Mouse (Mus musculus) thymus, postnatal 36 days (tissue): ENCODE data around the gene St6galnac6.

Experiments
- DNase-seq, 2 experiments: peaks; one replicate each; pipeline ENCODE4 v3.0.0; 2022; ENCODE audit warnings: mixed read lengths in 2 of 2

Gene St6galnac6

DNA sequence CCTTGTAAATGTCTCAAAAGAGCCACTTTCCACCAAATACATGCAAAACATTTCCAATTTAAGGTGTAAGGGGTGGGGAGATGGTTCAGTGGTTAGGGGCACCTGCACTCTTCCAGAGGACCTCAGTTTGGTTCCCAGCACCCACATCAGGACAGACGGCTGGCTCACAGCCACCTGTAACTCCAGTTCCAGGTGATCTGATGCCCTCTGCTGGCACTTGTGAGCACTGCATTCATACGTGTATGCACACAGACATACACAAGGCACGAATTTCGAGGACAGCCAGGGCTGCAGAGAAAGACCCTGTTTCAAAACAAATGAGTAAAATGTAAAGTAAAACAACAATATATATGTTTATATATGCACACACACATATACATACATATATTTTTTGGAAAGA lies 18.1 kb downstream of the St6galnac6 start:
- no peak for DNase-seq

DNA sequence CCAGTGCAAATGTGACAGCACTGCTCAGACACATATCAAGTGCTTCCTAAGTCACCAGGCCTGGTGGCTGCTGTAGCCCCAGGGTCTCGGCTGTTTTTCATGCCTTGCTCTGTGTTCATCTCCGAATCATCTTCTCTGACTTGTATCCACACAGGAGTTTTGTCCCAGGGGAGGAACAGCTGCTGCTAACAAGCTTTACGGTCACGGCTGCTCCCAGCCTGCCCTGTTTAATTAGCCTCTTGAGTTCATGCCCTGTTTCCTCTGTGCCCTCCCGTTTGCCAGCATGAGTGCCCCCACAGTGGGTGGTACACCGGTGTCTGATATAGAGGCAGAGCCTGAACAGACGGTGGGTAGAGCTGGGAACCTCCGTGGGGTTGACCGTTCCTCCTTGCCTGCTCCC lies 18.5 kb downstream of the St6galnac6 start:
- DNase-seq = no peak

DNA sequence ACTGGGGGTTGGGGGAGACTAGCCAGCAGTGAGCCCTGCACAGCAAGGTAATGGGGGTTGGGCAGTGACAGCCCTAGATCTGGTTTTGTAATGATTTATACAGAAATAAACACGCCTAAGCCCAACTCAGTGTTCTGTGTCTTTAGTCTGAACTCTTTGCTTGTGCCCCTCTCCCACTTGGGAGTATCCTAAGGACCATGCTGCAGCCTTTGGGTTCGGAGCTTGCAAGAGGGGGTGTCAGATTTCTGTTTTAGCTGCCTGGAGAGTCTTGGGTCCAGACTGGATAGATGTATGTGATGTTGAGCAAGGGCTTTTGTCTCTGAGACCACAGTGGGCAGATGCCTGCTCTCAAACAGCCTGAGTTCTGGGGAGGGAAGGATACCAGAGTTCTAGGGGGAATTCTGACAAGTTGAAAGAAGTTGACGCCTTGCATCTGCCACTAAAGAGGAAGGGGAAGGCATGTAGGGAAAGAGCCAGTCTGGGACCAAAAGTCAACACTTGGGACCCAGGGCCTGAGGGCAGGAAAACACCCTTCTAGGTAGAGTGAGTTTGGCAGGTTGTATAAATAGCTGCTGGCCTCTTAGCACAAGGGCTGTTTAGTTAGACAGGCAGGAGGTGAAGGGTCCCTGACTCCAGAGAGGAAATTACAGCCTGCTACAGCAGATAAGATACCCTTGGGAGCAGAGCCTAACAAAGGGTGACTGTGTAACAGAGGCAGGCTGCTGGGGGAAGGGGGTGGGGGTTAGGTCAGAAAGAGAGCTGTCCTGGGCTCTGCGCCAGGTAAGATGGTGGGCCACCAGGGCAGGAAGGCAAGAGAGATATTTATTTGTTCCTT lies 21.4 kb downstream of the St6galnac6 start:
- DNase-seq = no peak

DNA sequence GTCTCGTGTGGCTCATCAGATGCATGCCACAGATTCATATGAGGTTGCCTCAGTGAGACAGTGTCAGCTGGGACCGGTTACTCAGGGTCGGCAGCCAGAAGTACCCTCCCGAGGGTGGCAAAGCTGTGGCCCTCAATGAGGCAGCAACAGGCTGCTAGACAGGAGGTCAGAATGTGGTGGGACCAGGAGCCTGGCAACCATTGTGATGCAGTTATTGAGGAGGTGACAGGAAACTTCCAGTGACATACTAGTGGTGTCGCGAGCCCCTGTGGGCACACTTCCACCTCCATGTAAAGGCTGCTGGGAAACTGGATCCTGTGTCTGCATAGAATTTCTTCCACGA lies 22.0 kb downstream of the St6galnac6 start, which contains the start of gene Ak1:
Ak1 (plus strand) TSS at position 242 of the 343 bp plus-strand sequence.
- no peak for DNase-seq

DNA sequence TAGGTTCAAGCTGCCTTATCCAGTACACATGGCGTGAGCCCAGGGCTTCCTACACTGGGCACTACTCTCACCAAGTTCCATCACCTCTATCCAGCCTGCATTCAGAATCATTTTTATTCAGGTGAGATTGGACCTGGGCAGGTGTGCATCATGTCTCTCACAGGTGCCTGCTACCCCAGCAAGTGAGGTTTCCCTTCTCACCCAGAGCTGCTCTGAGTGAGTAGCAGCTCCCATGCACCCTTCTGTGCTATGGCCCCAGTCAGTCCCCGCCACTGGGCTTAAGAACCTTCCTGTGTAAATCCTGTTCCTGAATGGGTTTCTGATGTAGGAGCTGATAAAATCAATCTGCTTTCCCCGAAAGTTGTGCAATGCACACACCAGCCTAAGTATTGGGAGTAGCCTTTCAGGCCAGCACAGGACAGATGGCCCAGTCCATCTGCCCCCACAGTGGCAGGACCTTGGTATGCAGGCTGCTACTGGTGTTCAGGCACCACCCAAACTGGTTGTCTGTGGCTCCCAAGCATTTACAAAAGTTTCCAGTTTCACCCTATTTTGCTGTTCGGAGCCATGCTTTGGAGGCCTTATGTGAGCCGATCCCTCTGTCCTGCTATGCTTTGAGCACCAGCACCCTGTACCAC lies 24.7 kb downstream of the St6galnac6 start:
- no peak for DNase-seq

DNA sequence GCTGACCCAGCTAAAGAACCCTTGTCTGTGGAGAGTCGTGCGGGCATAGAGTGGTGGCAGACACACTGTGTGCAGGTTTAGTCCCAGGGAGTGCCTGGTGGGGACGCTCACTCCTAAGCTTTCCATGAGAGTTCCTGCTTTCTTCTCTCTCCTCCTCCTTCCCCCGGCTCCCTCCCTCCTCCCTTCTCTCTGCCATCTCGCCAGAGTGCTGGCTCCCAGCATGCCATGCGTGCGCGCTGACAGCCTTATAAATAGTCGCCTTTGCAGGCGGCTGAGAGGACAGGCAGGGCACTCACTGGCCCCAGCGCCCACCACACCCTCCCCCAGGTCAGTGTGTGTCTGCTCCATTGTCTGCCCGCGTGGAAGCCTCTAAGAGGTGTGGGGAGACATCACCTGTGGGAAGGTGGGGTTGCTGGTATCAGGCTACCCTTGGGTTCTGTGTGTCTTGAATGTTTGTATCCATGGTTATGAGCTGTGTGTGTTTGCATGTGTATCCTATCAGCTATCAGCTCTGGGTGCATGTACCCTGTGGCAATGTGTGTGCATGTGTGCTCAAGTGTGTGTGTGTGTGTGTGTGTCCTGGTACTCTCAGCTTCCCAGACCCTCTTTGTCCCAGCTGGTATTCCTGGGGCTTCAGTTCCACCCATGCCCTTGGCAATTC lies 25.8 kb downstream of the St6galnac6 start:
- DNase-seq = no peak

DNA sequence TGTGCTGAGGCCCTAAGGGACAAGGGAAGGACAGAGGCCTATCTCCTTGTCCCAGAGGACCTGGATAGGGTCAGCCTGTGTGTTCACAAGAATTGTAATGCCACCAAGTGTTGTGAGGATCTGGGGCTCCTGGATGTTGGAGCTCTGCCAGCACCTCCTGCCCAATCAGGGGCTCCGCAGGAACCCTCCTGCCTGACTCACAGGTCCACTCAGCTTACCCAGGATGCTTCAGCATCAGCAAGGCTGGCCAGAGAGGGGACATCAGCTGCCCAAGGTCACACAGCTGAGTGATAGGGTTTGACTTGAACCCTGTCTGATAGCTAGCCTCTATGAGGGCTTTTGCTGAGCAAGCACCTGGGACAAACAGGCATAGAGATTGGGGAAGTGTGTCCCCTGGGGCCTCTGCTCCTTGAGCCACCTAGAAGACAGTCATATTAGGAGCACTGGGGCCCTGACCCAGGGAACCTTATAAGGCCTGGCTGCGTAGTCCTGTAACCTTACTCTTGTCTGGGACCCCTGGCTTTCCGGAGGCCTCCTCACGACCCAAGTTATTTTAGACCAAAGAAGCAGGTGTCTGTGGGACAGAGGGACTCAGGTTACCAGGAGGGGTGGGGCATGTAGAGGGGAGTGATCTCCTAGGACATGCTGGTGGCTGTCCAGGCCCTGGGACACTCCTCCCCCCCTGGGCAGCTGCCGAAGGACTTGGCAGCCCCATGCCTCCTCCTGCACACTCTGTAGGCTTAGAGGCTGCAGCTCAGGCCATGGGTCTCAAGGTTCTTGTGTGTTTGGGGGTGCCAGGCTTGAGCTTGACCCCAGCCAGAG lies 26.6 kb downstream of the St6galnac6 start:
- no peak for DNase-seq

DNA sequence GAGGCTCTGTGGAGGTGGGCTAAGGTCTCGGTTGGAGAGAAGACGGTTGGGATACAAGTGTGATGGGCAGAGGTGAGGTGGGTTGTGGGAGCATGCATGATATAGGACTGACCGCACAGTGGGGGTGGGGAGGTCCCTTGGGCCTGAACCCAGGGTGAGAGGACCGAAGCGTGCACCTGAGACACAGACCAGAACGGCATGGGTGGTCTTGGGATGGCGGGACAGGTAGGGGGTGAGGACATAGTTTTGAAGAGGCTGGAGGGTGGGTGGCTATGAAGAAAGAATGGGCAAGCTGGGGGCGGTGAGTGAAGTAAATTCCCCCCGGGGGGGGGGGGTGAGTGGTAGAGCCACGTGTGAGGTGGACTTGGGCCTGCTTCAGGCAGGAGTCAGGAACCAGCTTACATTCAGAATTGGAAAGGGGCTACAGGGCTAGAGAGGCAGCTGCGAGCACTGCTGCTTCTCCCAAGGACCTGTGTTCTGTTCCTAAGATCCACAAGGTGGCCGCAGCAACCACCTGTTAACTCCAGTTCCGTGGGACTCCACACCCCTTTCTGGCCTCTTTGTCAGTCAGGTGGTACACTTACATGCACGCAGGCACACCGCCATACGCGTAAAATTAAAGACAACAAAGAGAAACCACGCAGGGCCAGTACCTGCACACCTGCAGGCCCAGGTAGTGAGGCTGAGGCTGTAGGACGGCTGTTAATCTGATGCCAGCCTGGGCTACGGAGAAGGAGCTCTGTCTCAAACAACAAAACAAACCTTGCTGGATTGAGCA lies 27.9 kb downstream of the St6galnac6 start:
- no peak for DNase-seq

DNA sequence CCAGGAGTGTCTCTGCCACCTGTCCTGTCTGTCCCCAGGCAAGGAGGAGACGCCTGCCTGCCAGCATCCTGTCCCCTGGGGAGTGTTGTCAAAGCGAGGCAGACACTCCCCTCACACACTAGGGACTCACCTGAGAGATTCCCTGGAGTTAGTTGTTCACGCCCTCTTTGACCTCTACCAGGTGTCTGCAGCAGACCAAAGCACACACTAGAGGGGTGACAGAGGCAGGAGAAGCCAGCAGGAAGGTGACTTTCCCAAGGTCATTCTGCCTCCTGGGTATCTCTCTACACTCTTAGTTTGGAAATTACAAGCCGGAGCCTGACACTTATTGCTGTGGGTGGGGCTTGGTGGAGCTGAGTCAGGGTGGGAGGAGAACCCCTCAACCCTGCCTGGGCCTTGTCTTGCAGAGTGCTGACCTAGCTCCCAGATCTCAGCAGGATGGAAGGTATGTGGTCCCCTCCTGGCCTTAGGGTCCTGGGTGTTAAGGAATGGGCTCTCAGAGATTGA lies 28.6 kb downstream of the St6galnac6 start:
- no peak for DNase-seq

DNA sequence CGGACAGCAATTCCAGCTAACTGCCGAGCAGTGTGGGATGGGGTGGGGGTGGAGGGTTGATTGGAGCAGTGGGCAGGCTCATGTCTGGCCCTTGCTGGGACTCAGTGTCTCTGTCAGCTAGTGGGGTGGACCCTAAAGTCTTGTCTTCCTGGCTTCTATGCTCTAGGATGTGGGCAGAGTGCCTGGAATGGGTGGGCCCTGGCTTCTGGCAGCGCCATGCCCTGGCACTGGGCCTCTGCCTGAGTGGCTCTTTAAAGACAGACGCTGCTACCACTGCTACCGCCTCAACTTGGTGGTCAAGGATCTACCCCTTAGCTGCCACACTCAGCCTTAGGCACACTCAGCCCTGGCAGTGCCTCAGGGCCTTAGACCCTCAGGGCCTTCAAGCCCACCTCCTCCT lies 29.2 kb downstream of the St6galnac6 start:
- DNase-seq = no peak

DNA sequence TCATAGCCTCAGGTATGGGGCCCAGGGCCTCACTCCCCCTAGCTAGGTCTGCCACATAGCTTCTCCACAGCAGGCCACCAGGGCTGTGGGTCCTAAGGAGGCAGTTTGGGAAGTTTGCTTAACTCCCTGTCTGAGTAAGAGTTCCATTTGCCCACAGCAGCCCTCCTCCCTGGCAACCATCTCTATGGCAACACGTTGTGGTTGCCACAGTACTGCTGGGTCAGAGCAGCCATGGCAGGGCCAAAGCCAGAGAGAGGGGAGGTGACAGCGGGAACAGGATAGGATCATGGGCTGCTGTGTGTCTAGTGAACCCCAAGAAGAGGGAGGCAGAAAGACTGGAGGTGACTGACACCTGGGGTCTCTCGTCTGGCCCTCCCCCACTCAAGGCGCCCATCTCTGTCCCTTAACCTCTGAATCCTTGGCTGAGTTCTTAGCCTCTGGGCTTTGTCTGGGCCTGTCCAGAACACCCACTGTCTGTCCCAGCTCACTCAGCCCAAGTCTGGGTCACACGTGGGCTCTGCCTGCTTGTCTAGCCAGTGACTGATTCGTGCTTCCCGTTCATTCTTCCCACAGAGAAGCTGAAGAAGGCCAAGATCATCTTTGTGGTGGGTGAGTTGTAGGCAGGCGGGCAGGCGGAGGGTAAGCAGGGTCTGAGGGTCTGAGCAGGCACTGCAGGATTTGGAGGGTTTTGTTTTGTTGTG lies 29.9 kb downstream of the St6galnac6 start:
- DNase-seq = no peak

DNA sequence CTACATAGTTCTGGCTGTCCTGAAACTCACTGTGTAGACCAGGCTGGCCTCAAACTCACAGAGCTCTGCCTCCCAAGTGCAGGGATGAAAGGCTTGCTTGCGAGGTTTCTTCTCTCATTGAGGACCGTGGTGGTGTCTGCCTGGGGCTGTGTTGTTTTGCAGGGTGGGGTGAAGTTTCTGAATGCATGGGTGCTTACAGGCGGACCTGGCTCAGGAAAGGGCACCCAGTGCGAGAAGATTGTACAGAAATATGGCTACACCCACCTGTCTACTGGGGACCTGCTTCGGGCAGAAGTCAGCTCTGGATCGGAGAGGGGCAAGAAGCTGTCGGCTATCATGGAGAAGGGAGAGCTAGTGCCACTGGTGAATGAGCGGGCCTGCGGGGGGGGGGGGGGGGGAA lies 30.5 kb downstream of the St6galnac6 start:
- no peak for DNase-seq

DNA sequence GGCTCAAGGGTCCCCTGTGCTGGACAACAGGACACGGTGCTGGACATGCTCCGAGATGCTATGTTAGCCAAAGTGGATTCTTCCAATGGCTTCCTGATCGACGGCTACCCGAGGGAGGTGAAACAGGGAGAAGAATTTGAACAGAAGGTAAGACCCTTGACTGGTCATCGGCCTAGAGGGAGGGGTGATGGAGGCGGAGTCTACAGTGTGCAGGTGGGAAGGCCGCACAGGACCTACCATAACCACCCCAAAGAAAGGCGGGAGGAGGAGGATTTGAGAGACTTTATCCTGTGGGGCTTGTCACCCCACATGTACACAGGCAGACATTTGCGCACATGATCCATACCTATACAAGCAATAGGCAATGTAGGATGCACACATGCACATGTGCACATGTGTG lies 31.5 kb downstream of the St6galnac6 start:
- DNase-seq = no peak

DNA sequence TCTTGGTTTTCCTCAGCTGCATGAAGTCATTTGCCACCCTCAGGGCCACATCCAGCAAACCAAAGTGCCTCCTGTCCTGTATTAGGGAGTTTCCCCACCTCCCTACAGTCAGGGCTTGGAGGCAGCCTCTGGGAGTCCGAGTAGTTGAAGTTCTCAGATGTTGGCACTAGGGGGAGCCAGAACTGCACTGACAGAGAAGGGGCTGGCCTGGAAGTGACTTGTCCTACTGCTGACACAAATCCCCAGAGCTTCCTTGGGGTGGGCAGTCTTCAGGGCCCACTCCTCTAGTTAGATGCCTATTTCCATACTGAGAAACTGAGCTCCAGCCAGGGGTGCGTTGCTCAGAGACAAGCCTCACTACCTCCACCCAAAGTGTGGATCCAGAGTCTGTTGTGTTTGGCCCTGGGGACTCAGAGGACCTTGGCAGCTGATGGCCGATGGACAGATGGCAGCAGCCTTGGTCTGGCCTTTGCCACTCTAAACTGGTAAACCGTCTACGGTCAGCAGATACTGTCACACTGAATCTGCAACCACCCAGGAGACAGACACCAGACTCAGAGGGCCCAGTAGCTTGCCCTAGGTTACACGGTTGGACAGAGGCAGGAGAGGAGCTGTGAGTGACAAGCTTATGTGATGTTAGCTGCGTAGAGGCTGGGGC lies 32.4 kb downstream of the St6galnac6 start:
- DNase-seq = peak; percentile 69 to 73

DNA sequence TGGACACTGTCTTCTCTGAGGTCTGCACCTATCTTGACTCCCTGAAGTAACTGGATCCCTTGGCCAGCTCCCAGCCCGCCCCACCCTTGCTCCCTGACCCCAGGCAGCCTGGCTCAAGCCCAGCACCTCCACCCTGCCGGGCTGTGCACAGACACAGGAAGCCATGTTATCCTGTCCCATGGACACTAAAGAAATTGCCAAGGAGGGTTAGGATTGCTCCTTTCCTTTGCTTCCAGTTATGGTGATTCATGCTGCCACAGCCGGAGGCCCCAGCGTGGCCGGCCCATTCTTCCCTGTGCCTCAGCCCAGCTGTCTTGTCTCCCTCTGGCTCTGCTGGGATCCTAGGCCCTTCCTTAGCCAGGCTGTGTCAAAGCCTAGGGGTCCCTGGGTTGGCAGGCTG lies 34.2 kb downstream of the St6galnac6 start:
- no peak for DNase-seq

DNA sequence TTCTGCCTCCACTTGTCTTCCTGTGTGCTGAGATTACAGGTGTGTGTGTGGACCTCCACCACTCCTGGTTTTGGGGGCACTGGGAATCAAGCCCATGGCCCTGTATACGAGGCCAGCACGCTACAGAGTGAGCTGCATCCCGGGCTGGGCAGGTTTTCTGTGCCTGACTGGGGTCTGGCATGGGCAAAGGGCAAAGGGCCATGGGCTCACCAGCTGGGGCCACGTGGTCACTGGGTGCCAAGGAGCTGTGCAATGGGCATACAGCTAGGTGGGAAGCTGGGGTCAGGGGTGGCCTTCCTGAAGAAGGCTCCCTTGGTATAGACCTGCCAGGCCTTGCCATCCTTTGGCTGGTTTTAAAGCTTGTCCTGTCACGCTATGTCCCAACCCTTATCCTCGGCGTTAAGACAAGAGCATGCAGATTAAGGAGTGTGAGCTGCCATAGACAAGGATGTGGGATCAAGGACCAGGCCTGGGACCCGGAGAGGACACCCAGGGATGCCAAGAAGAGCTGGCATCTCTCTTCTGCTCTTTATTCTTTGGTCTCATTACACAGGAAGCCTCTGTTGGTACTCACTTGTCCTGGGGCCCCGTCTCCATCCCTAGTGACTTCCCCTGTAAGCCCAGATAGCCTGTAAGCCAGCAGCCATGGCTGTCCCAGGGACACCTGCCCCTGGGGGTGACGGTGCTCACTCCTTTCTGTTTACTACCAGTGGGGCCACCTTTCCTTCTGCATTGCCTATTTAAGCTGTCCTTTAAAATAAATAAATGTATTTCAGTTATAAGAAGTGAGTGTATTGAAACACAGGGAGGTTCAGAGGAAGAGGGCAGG lies 35.0 kb downstream of the St6galnac6 start:
- no peak for DNase-seq

DNA sequence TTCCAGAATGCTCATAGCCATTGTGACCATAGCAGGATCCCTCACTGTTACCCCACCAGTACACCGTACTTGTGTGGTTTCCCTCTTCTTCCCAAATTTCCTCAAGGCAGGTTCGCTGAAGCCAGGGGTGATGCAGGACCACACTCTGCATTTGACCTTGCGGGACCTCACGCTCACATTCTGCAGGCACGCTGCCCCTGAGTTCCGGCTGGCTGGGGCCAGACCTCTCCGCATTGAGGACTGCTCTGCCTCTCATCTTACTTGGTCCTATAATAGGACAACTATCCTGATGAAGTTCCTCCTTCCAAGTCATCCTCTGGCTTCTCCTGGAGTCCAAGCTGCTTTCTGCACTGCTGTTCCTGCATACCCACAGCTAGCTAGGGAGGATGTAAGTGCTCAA lies 37.1 kb downstream of the St6galnac6 start:
- no peak for DNase-seq

DNA sequence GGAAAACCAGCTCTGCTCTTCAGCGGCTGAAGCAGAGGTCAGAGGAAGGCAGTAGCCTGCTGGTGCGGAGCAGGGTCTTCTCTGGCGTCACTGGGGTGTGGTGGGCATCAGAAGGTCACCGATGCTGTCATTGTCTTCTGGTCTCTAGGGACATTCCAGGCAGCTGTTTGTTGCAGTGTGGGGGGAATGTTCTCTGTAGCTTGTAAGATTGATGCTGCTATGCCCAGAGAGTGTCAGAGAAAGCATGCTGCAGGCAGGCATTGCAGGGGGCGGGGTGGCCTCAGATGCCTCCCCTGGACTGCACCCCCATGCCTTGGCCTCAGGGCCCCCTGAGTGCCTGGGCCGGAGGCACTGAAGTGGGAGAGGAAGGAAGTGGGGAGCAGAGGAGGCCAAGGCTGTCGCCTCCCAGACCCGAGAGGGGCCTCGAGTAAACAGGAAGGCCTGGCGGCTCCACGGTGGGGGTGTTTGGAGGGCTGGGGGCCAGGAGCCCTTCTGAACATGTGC lies 38.3 kb downstream of the St6galnac6 start:
- DNase-seq = peak; percentile 76 to 88

DNA sequence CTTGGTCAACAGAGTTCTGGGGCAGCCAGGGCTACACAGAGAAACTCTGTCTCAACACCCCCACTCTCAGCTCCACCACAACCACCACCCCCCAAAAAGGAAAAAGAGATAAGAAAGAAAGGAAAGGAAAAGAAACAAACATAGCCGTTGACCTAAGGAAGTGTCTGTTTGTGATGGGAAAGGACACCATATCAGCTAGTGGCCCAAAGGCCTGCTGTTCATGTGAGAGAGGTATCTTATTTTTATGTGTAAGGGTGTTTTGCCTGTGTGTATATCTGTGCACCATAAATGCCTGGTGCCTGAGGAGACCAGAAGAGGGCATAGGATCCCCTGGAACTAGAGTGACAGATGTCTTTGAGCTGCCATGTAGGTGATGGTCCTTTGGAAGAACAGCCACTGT lies 40.1 kb downstream of the St6galnac6 start:
- no peak for DNase-seq
